ENCODE assay signal across 19 mouse cellular contexts in the genomic region with DNA sequence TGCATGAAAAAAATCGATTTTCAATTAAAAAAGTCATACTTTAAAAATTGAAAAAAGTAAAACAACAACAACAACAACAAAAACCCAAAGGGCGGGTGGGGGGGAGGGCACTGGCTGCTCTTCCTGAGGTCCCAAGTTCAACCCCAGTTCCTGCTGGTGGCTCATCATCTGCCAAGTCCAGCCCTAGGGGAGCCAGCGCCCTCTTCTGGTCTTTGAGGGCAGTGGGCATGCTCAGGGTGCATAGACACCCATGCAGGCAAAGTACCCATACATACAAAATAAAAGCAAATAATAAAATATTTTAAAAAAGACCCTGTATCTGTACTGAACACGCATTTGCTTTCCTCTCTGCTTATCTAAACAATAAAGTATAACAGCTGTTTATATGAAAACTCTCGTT. TPM values are rescaled to one million over a fixed set of nuclear protein-coding genes. Genes with fewer than 3 reads are reported as not detected.
DNase-seq lines count a peak whose midpoint lies in the region; ATAC-seq and TF ChIP-seq lines count a peak whose summit lies in the region.
"Had no signal": no experiment of that assay in that cellular context is flagged by ENCODE, and none has a peak within 500 bp of the region (broad histone marks: within the 10 kb centered on the region; RNA-seq: fewer than 3 reads in every experiment).

No protein-coding gene starts in this region.

- 76% methylated on average over 5 of the region's 5 CpGs for WGBS in kidney, postnatal 0 days
- WGBS in embryonic facial prominence, embryonic 10.5 days = 74% methylated on average over 5 of the region's 5 CpGs

- H3K9me3 ChIP-seq in kidney, postnatal 0 days (replicated peaks; ENCODE audit: low read length) = no peaks in the 10 kb centered on the region
- no peaks in the 10 kb centered on the region for H3K9me3 ChIP-seq in embryonic facial prominence, embryonic 10.5 days
- H3K9me3 ChIP-seq: hindbrain, embryonic 10.5 days had no signal

- H3K4me3 ChIP-seq in kidney, postnatal 0 days (replicated peaks; ENCODE audit: low read depth, low read length) = no peak overlapping the region
- no peak overlapping the region for H3K4me3 ChIP-seq in testis, adult 2 months (ENCODE audit: control insufficient read depth, low read depth, low read length)
- H3K4me3 ChIP-seq in embryonic facial prominence, embryonic 10.5 days = no peak overlapping the region
- H3K4me3 ChIP-seq: gastrocnemius, adult 2 months; hindbrain, embryonic 10.5 days had no signal

- DNase-seq in kidney, postnatal 0 days (ENCODE audit: low spot score) = no peak
- no peak for DNase-seq in kidney, postnatal 4 days
- no peak for DNase-seq in testis, postnatal 14 days (ENCODE audit: low spot score)
- peak; percentile 5 for DNase-seq in embryonic facial prominence, embryonic 10.5 days (ENCODE audit: low spot score)
- no peak for DNase-seq in embryo, embryonic 9.5 days (ENCODE audit: extremely low spot score)
- DNase-seq: adrenal gland, postnatal 14 days; cerebellum, adult 11-12 months; cerebellum, adult 9-10 months; cerebellum, postnatal 25 days; gastrocnemius, adult 2 months; gastrocnemius, postnatal 25 days had no signal

- no peak overlapping the region for H3K27ac ChIP-seq in kidney, postnatal 0 days
- H3K27ac ChIP-seq in testis, adult 2 months (ENCODE audit: control insufficient read depth, insufficient read depth, low read depth, low read length) = no peak overlapping the region
- H3K27ac ChIP-seq in embryonic facial prominence, embryonic 10.5 days (replicated peaks) = no peak overlapping the region
- H3K27ac ChIP-seq: gastrocnemius, adult 2 months; hindbrain, embryonic 10.5 days; hindbrain, embryonic 14.5 days had no signal

- ATAC-seq in kidney, postnatal 0 days (replicated peaks; ENCODE audit: low FRiP score, low read depth) = no peak
- ATAC-seq: activated CD4-positive, CD25-positive, alpha-beta regulatory T cell, adult 4 months; forebrain, embryonic 14.5 days had no signal

- no peaks in the 10 kb centered on the region for H3K36me3 ChIP-seq in kidney, postnatal 0 days (ENCODE audit: insufficient read depth, low read length)
- no peaks in the 10 kb centered on the region for H3K36me3 ChIP-seq in testis, adult 2 months (ENCODE audit: control insufficient read depth, insufficient read depth, low read length)
- H3K36me3 ChIP-seq in embryonic facial prominence, embryonic 10.5 days (replicated peaks) = no peaks in the 10 kb centered on the region
- H3K36me3 ChIP-seq: hindbrain, embryonic 10.5 days had no signal

- TF ChIP-seq POLR2A in testis, adult 2 months (IDR thresholded peaks at IDR 0.05; ENCODE audit: control insufficient read depth, low read depth, low read length) = no peak

- no peaks in the 10 kb centered on the region for H3K27me3 ChIP-seq in kidney, postnatal 0 days (ENCODE audit: insufficient read depth, low read length)
- H3K27me3 ChIP-seq in testis, adult 2 months (ENCODE audit: control insufficient read depth, insufficient read depth, low read length) = no peaks in the 10 kb centered on the region
- no peaks in the 10 kb centered on the region for H3K27me3 ChIP-seq in embryonic facial prominence, embryonic 10.5 days (replicated peaks; ENCODE audit: low read depth, poor library complexity, severe bottlenecking)

- TF ChIP-seq CTCF in kidney, postnatal 0 days (IDR thresholded peaks at IDR 0.05; ENCODE audit: low read depth) = peak; percentile 5; the same call in 1 of the 2 replicates
- peak; percentile 37; the same call in 1 of the 2 replicates for TF ChIP-seq CTCF in testis, adult 2 months (IDR thresholded peaks at IDR 0.05; ENCODE audit: control insufficient read depth, insufficient read depth, insufficient replicate concordance, low read depth, low read length)

- H3K4me2 ChIP-seq in kidney, postnatal 0 days (ENCODE audit: low read length) = no peak overlapping the region
- H3K4me2 ChIP-seq: heart, embryonic 11.5 days; hindbrain, embryonic 14.5 days had no signal

- no peaks in the 10 kb centered on the region for H3K4me1 ChIP-seq in kidney, postnatal 0 days (replicated peaks; ENCODE audit: insufficient read depth, low read length)
- no peaks in the 10 kb centered on the region for H3K4me1 ChIP-seq in testis, adult 2 months (ENCODE audit: control insufficient read depth, insufficient read depth, low read length)
- no peaks in the 10 kb centered on the region; the same call in 1 of the 2 replicates for H3K4me1 ChIP-seq in embryonic facial prominence, embryonic 10.5 days
- H3K4me1 ChIP-seq: hindbrain, embryonic 10.5 days had no signal

- no peak overlapping the region for H3K9ac ChIP-seq in kidney, postnatal 0 days (ENCODE audit: low read depth, low read length)
- H3K9ac ChIP-seq: hindbrain, embryonic 14.5 days had no signal

RNA-seq across cellular contexts. Expression of gene Themis3, which starts 10.5 kb away (rescaled TPM):
- 0.25 and 0.28 TPM in 2 replicates for polyA plus RNA-seq in kidney, postnatal 0 days (2015; fragmentation: Nextera tagmentation; extraction: Ambion mirVana)
- not detected in 2 replicates for polyA plus RNA-seq in testis, adult 2 months (2012; rRNA removed)
- polyA plus RNA-seq in embryonic facial prominence, embryonic 10.5 days (2016; fragmentation: Nextera tagmentation; extraction: Ambion mirVana) = not detected in 2 replicates
- polyA plus RNA-seq: activated CD4-positive, CD25-positive, alpha-beta regulatory T cell, adult 4 months; cortical plate, adult 2 months; embryonic facial prominence, embryonic 14.5 days; forebrain, embryonic 14.5 days; heart, embryonic 11.5 days; hindbrain, embryonic 10.5 days; hindbrain, embryonic 14.5 days had no signal
